Mouse (Mus musculus): Measurements from ENCODE around the gene Gpc5.

Gpc5 gene

DNA sequence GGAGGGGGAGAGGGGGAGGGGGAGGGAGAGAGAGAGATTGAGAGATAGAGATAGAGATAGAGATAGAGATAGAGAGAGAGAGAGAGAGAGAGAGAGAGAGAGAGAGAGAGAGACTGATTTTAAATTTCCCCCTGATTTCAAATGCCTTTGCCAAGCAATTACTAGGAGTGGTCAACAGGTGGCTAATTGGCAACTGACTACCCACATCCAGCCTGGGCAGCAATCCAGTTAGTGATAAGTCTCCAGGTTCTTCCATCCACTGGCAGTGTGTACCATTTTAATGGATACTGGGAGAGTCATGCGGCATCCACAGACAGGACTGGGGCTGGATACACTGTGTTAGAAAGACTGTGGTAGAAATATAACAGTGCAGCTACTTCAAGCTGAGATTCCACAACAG is 1166.1 kb downstream of the Gpc5 start:
- no peak for DNase-seq (ENCODE audit: low read depth, low spot score)

DNA sequence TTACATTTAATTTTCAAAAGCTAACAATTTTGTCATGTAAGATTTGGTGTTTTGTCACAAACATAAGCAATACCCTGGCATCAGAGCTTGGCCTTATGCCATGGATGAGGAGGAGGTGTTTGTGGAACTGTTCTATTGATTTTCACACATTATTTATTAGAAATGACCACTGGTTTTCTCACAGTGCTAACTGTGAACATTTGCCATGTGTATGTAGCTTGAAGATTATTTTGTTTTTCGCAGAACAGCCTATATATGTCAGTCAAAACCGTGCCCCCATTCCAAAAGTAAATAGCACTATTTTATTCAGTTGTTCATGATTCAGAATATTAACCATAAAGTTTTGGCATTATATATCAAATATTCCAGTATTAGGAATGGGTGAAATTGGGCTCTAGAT is 1216.5 kb downstream of the Gpc5 start:
- no peak for DNase-seq (ENCODE audit: low read depth, low spot score)

DNA sequence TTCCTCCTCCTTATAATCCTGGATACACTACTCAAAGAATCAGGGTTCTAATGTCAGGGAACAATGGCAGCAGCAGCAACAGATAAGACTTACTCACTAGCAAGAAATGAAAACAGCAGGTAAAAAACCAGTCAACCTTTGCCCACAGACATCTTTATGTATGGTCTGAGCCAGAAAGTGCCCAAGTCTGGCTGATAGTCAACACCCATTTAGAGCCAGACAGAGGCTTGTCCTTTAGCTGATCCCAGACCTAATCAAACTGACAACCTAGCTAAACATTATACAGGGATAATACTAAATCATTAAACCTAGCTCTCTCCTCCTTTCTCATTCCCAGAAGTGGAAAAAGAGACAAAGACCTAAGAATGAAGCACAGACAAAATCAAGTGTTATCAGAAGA is 1225.5 kb downstream of the Gpc5 start:
- DNase-seq (ENCODE audit: low read depth, low spot score), result no peak

DNA sequence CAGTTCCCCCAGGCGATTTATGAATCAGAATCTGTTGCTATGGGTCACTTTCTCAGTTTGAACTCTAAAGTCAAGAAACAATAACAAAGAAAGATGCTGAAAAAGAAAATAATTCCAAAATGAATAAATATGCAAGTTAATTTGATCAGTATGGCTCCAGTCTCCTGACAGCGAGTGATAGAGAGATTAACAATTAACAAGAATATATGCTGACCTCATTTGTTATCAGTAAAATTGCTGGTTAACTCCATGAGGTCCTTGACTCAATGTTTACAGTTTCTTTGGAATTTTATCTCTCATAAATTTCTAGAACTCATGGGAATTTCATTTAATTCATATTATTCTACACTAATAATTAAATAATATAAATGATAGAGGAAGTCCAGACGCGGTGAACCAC is 1244.2 kb downstream of the Gpc5 start:
- DNase-seq (ENCODE audit: low read depth, low spot score), result no peak

DNA sequence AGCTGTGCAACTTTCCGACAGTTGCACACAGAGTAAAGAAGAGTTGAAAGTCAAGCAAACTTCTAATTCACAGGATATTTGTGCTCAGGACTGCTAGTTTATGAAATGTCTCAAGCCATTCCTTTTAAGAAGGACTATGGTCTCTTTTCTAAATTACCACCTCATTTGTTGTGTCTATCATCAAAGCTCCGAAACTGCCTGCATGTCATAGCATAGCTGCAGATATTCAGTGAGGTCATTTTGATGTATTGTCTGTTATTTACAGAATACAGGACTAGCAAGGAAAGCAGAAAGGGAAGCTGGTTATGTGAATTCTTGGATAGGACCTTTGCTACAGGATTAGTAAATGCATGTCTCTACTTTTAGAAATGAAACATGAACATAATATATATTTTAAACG is 1246.4 kb downstream of the Gpc5 start:
- DNase-seq (ENCODE audit: low read depth, low spot score), result no peak

DNA sequence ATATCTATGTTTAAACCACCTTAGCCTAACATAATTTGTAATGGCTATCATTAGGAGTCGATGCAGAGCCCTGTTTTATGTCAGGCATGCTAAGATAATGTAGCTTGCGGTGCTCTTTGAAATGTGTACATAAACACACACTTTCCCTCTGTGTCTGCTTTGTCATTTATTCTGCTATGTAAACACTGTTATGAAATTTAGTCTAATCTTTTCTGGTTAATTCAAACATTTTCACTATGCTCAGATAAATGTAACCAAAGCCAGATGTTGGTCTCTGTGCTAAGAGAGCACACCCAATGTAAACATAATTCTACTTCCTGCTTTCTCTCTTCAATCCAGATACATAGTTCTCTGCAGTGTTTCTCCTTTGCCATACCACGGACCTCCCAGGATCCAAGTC is 1256.5 kb downstream of the Gpc5 start:
- no peak for DNase-seq (ENCODE audit: low read depth, low spot score)

DNA sequence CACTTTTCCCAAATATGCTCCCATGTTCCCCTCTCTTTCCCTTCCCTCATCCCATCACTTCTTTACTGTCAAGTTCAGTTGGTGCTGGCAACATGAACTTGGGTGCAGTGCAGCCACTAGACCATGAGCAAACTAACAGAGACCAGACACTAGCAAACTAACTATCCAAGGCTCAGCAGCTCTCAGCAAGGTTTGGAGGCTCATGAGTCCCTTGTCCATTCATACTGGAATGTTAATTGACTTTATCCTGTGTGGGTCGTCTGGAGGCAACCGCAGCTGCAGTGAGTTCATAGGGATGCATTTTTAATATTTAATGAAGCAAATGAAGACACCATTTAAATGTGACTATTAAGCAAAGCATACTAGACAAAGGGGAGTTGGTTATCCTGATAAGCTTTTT is 1292.6 kb downstream of the Gpc5 start:
- no peak for DNase-seq (ENCODE audit: low read depth, low spot score)

DNA sequence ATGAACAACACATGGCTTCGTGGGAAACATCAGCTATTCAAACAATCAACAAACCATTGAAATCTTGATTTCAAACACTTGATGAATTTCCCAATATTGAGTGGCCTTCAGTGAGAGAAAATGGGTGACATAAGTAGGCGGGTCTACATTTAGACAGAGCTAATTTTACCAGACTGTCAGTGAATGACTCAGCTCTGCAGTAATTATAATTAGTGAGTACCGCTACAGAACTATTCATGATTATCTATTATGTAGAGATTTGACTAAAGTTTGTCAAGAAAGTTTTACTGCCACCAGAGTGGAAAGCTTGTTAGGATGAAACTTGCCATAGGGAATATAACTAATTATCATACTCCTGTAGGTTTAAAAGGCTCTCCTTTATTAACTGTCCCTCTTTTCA is 1323.5 kb downstream of the Gpc5 start:
- no peak for DNase-seq (ENCODE audit: low read depth, low spot score)

DNA sequence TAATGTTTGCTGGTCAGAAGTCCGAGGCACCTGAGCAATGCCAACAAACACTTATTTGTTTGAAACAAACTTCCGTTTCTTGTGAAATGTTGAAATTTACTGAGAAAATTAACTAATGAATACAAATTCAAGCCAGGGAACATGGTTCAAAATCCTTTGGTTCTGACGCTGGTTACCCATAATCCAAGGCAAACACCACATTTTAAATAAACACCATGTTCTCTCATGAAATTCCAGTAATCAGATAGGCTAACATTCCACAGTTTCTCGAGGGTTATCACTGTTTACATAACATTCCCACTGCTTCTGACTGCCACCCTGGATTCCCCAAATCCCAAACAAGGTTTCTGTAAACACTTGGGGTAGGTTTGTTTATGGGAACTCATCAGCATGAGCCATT is 1356.2 kb downstream of the Gpc5 start:
- DNase-seq (ENCODE audit: low read depth, low spot score), result no peak

DNA sequence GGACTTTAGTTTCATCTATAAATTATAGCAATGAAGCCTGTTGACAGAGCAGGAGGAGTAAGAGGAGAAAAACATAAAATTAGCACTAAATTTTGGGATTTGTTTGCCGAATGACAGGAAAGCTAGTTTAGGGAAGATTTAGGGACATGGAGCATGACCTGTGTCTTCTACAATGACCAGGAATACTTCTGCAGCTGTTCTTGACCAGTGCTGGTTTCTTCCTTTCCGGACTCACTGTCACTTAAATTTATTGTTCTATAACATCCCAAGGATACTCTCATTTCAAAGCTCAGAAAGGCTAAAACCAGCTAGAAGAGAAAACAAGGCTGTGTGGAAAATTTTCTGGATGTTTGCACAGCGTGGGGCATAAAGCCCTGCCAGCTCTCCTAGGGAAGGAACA is 1361.3 kb downstream of the Gpc5 start:
- no peak for DNase-seq (ENCODE audit: low read depth, low spot score)

DNA sequence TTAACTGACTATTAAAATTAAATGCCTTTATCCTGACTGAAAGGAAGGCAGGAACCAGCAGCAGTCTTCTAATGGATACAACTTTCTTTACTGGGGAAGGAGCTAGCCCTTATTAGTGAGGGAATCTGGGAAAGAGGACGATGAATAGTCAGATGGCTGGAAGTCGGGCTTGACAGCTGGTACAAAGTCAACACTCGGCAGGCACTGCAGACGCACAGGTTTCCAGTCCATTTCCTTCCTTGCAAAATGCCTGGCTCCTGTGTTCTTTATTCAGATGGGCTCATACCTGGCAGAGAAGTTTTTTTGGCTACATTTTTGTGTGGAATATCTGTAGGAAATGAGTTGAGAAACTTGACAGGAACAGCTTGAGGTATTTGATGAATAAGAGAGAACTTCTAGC is 1364.2 kb downstream of the Gpc5 start:
- no peak for DNase-seq (ENCODE audit: low read depth, low spot score)

DNA sequence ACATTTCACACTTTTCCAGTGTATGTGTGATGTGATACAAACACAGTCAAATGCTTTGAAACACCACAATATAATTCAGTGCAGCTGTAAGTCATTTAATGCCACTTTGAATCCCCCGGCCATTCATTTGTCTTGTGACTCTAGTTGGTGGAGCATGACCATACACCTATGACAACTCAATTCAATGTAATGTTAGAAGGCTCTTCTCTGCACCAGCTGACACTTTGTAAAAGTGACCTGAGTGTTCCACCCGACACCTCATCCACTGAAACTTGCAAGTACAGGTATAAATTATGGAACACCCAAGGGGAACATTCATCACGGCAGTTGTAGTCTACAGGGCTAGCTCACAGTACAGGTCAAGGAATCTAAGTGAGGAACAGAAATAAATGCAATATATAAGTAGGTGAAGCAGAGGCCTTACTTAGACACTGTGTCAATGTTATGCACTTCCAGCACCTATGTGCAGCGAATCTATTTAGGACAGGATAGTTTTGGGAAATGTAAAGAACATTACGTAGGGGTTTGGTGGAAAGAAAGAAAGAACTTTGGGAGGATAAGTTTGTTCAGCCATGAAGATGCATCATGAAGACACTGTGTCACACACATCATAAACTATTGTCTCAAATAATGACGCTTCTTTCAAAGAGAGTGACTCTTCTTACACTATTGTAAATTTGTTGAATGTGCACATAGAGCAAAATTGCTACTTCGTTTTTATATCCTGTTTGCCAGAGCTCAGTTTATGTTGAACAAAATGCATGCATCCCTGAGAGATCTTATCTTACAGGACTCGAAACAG is 1381.6 kb downstream of the Gpc5 start:
- DNase-seq (ENCODE audit: low read depth, low spot score), result no peak

DNA sequence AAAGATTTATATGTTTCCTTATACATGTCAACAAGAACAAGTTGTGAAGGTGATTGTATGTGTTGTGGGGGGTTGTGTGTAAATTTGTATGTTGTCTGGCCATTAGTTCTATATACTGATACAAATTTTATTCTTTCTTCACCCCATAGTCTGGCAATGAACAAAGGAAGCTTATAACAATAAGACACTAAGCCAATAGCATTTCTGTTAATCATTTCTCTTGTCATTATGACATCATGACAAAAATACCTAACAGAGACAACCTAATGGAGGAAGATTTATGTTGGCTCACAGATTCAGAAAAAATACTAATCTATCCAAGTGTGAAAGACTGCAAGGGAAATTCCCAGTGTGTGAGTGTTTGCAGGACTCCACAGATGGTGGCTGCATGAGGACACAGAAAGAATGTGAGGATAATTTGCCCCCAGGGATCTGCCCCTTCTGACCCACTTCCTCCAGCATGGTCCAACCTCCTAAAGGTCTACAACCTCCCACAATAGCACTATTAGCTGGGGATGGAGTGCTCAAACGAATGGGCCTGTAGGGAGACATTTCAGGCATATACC is 1402.4 kb downstream of the Gpc5 start:
- no peak for DNase-seq (ENCODE audit: low read depth, low spot score)

DNA sequence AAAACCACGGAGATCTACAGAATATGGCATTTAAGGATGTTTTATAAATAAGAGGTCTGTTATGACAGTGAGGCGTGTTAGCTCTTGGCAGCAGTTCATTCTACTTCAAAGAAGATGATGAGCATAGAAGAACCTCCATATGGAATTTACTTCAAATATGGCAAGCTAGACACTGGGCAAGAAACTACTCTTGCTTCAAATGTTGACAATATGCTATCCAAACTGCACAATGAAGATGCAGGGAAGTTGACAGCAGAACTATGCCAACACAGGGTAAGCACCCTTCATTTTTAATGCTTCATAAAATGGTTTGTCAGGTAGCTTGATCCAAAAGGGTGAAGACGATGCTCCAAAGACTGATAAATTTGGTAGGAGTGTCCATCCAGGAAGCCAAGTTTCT is 1446.2 kb downstream of the Gpc5 start:
- no peak for DNase-seq (ENCODE audit: low read depth, low spot score)

DNA sequence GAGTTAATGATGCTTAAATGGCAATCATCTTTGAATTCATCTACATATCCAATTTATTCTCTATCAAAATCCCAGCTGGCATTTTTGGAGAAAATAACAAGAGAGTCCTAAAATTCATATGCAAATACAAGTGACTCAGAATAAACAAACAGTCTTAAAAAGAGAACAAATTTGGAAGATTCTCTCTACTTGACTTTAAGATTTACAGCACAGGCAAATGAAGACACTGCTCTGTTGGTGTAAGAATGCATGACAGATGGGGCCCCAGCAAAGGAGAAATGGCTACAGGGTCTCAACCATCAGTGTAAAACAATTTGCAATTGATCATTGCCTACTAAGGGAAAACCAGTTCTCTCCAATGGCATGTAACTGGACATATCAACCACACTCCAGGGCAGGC is 1451.7 kb downstream of the Gpc5 start:
- DNase-seq (ENCODE audit: low read depth, low spot score), result no peak

DNA sequence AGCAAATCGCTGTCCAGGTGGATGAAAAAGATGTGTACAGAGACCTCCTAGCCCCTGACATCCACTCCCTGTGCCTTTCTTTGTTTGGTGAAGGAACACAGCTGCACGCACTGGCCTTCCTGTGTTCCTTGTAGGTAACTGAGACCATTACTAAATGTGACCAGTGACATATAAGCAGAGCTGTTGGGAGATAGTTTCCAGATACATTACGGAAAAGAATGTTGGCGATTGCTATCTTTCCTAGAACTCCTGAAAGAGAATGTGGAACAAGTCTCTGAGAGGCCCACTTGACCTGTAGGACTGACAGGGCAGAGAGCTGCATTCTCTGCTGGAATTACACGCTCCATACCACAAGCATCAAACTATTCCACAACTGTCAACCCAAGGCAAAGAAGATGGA is 1459.4 kb downstream of the Gpc5 start:
- no peak for DNase-seq (ENCODE audit: low read depth, low spot score)

DNA sequence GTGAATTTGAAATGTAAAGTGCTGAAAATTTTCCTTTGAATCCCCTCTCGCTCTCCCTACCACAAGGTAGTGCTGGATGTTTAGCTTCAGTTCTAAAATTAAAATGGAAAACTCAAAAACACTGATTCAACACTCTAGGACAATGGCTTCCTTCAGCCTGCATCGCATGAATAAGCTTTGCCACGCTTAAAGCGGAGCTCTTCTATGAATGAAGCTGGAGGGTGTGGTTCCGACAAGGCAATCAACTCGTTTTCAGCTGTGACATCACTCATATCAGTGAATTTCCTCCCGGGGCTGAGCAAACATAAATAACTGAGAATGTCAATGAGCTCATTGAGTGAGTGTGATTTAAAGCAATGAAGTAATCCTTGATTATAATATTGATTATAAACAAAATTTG is 1461.3 kb downstream of the Gpc5 start:
- DNase-seq (ENCODE audit: low read depth, low spot score), result no peak

DNA sequence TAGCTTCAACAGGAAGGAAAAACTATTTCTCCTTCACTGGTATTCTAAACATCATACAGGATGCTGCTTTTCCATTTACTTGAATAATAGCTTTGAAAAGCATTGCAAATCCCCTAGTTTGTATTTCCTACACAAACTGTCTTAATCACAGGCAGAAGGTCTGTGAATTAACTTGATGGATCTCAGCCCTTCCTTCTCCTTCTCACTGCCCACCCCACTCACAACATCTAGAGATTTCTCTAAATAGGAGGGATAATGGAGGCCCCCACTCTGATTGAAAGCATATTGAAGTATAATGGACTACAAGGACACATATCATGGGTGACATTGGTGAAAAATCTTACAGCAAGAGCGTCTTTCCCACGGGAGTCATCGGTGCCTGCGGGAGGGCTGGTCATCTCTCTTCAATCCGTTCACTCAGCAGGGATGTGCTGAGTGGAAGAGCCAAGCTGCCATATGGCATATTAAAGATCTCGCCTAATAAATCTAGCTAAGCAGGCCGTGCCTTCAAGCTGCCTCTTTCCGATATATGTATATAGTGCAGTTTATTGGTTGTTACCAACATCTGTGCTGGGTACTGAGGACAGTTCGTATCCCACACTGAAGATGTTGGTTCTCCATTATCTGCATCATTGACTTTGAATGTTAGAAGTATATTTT is 1466.3 kb downstream of the Gpc5 start:
- DNase-seq (ENCODE audit: low read depth, low spot score), result no peak

DNA sequence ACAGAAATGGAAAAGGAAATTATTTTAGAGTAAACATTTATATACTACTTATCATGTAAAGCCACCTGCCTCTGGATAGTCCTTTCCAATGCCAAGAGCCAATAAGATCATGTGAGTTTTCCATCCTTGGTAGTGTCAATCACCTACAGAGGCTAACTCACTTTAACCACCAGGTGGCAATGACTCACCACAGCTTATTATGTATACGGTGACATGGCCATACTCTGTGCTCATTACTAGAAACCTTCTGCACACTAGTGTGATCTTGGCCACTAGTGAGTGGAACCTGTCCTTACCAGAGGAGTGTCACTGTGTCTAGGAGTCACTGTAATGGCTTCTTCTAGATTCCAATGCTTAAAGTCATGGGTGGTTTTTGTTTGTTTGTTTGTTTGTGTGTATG is 1468.0 kb downstream of the Gpc5 start:
- peak; percentile 14 for DNase-seq (ENCODE audit: low read depth, low spot score)
